Mouse (Mus musculus) brown adipose tissue, adult 24 weeks (tissue): ENCODE data around the gene Tcf7. TPM values are rescaled to one million over a fixed set of nuclear protein-coding genes. Genes with fewer than 3 reads are reported as not detected.

ENCODE experiments used
- polyA plus RNA-seq: library from polyadenylated mRNA; stranded (reverse); fragments of >200 nt; gene quantifications from 2 replicates; pipeline ENCODE4 v1.2.4, GENCODE M21; 2012; ENCODE audit not compliant: missing spikeins, insufficient read depth, insufficient read length

Tcf7 gene
- polyA plus RNA-seq, 1 experiment, result not detected

Other genes with a start within 250 kb of the Tcf7 start
- gene Ppp2ca, start 184.3 kb downstream of the Tcf7 start, polyA plus RNA-seq, result 59.4 and 68.0 TPM in 2 replicates
- gene Olfr1373, start 137.5 kb downstream of the Tcf7 start, polyA plus RNA-seq, result not detected in 2 replicates
- gene Olfr1371, start 69.0 kb downstream of the Tcf7 start, polyA plus RNA-seq, result not detected in 2 replicates
- 362 and 417 TPM in 2 replicates for gene Skp1a, start 51.0 kb downstream of the Tcf7 start, polyA plus RNA-seq
- gene Vdac1, start 77.8 kb upstream of the Tcf7 start, polyA plus RNA-seq, result 336 and 395 TPM in 2 replicates
- gene 9530068E07Rik, start 113.4 kb upstream of the Tcf7 start, polyA plus RNA-seq, result 50.7 and 69.6 TPM in 2 replicates